Mouse (Mus musculus): ENCODE results near the gene Atp6v0d1.

Atp6v0d1 gene

GRCm38 (mm10) chr8:105537011-105537677 is 28.7 kb downstream of the Atp6v0d1 start:
- DNase-seq (ENCODE audit: low spot score in 2 of 2): no peak

GRCm38 (mm10) chr8:105536546-105536945 is 29.3 kb downstream of the Atp6v0d1 start:
- DNase-seq (ENCODE audit: low spot score in 2 of 2): peak in 1 of 2 experiments; percentile 43

DNA sequence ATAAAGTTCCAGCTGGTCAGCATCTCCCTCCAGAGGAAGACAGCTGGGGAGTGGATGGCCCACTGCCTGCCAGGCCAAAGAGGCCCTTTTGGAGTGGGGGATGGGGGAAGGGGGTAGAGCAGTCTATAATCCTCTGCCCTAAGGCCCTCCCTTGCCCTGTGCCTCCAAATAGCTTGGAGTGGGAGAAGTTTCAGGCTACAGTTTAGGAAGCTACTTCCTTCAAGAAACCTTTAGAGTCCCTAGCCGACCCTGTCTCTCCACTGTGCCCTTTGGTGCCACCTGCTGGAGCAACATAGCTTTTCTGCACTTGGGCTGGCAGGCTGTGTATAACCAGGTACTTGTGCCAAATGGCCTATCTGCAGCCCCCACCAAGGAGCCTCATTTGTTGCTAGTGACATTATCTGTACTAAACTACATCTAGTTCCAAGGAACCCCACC is 31.9 kb downstream of the Atp6v0d1 start:
- peak in 1 of 2 experiments; percentile 59 for DNase-seq (ENCODE audit: low spot score in 2 of 2)

- DNase-seq (ENCODE audit: low spot score in 2 of 2): no peak
Measured at GRCm38 (mm10) chr8:105533439-105533838, 32.4 kb downstream of the Atp6v0d1 start.

DNA sequence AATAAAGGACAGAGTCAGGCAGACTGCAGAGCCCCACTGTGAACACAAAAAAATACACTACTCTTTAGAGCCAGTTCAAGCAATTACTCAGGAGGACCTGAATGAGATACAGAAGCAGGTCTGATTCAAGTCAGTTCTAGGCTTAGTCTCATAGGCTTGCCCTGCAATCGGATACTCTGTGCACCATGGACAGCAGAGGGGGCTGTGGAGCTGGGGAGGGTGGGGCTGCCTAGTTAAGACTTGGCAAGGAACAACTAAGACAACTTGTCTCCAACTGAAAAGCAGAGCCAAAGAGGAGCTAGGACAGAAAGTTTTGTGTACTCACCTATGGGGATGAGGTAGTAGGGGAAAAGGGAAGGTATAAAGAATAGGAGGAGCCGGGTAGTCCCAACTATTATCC is 34.1 kb downstream of the Atp6v0d1 start:
- no peak for DNase-seq (ENCODE audit: low spot score in 2 of 2)

GRCm38 (mm10) chr8:105529271-105529670 is 36.6 kb downstream of the Atp6v0d1 start:
- no peak for DNase-seq (ENCODE audit: low spot score in 2 of 2)

- DNase-seq (ENCODE audit: low spot score in 2 of 2): no peak
Measured at GRCm38 (mm10) chr8:105528206-105528605, 37.6 kb downstream of the Atp6v0d1 start.

- no peak for DNase-seq (ENCODE audit: low spot score in 2 of 2)
Measured at GRCm38 (mm10) chr8:105527110-105527509, 38.7 kb downstream of the Atp6v0d1 start.

GRCm38 (mm10) chr8:105522890-105523289 is 43.0 kb downstream of the Atp6v0d1 start:
- no peak for DNase-seq (ENCODE audit: low spot score in 2 of 2)

DNA sequence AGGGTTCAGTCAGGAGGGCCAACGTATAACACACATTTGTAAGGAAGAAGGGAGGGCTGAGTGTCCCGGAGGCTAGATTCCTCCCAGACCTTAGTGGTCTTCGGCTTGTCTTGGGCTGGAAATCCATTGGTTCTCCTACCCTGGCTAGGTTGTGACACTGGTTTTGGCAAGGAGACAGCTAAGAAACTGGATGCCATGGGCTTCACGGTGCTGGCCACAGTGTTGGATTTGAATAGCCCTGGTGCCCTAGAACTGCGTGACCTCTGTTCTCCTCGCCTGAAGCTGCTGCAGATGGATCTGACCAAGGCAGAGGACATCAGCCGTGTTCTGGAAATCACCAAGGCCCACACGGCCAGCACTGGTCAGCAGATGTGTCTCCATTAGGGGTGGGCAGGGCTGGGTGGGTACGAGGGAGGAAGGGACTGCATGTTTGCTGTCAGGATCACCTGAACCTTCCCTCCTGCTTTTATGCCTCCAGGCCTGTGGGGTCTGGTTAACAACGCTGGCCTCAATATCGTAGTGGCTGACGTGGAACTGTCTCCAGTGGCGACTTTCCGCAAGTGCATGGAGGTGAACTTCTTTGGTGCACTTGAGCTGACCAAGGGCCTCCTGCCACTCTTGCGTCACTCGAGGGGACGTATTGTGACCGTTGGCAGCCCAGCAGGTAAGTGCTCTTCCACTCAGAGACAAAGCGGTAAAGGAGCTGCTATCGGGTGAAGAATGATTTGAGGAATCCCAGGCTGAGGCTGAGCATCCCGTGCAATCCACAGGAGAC is 43.7 kb downstream of the Atp6v0d1 start:
- DNase-seq (ENCODE audit: low spot score in 2 of 2): no peak

DNA sequence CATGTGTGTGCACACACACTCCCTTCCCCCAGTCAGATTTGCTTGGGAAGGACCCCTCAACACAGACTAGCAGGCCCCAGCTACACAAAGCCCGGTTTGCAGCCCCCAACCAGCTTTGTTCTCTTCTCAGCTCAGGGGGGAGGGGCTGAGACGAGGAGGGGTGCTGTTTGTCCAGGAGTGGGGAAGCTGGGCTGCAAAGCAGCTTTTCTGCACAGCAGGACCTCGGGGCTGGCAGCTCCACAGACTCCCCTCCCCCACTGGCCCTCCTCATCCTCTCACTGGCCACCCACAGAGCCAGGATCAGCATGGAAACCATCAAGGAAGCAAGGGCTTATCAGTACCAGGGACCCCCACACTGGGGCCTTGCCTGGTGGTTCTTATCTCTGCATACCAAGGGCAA is 44.8 kb downstream of the Atp6v0d1 start:
- DNase-seq (ENCODE audit: low spot score in 2 of 2): no peak

DNA sequence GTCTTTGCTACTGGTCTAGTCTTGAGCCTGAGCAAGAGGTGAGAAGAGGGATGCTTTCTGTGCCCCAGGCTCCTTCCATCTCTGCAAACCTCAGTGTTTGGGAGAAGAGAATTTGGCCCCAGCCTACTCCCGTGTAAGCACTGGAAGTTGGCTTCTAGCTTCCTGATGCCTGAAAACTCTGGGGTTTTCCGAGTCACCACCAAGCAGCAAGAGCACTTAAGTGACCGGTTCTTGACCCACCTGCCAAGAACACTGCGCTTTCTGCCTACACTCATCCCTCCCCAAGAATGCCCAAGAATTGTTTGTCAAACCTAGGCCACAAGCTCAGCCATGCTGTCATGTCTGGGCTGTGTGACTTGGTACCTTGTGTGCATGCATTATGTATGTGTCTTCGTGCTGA is 45.3 kb downstream of the Atp6v0d1 start:
- no peak for DNase-seq (ENCODE audit: low spot score in 2 of 2)

- DNase-seq (ENCODE audit: low spot score in 2 of 2): no peak
Measured at GRCm38 (mm10) chr8:105519591-105519990, 46.3 kb downstream of the Atp6v0d1 start.

GRCm38 (mm10) chr8:105518436-105519313 is 47.2 kb downstream of the Atp6v0d1 start, which contains the start of gene Hsd11b2:
Gene Hsd11b2 (plus strand): TSS chr8:105518755.
- DNase-seq (ENCODE audit: low spot score in 2 of 2): no peak

DNA sequence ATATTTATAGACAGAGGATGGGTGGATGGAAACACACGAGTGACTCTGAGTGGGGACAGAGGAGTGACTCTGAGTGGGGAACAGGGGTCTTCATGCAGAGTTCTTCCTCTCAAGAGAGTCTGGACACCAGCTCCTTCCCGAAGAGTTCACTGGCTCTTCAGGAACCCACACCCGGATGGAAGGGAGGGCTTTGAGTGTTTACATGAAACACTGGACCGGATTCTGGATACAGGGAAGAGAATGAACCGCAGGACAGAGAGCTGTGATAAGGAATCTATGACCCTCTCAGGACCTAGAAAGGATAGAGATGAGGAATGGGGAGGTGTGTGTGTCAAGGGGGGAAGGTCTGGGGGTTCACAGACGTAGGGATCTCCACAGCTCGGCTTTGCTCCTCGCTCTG is 48.5 kb downstream of the Atp6v0d1 start:
- DNase-seq (ENCODE audit: low spot score in 2 of 2): no peak

GRCm38 (mm10) chr8:105516018-105516645 is 49.7 kb downstream of the Atp6v0d1 start:
- peak in 1 of 2 experiments; percentile 80 for DNase-seq (ENCODE audit: low spot score in 2 of 2)

GRCm38 (mm10) chr8:105514656-105515055 is 51.2 kb downstream of the Atp6v0d1 start:
- DNase-seq (ENCODE audit: low spot score in 2 of 2): no peak

GRCm38 (mm10) chr8:105514194-105514593 is 51.7 kb downstream of the Atp6v0d1 start:
- no peak for DNase-seq (ENCODE audit: low spot score in 2 of 2)

DNA sequence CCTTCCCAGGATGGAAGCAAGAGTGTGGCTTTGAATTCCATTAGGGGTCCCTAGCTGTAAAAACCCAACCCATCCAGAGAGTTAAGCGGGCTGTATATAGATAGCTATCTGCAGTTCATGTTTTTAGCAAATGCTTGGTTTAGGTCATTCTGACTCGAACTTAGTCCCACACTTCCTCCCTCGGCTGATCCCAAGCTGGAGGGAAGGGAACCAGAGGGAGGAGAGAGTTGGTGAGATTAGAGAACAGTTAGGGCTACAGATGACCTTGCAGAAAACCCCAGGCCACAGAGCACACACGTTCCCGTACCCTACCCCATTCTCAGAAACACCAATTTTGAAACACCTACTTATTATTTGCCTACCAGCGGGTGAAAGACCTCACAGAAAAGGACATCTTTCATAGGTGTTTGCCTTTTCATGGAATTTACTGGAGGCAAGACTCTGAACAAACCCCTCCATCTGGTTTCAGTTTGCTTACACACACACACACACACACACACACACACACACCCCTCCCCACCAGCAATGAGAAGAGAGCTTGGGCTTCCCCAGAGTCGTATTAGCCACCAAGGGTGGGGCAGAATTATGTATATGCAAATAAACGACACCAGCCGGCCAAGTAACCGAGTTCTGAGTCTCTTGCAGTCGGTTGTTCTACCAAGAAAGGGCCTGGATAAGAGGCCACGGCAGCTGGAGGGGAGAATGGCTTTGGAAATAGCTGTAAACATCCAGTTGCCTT is 55.7 kb downstream of the Atp6v0d1 start:
- DNase-seq (ENCODE audit: low spot score in 2 of 2): no peak

- DNase-seq (ENCODE audit: low spot score in 2 of 2): no peak
Measured at GRCm38 (mm10) chr8:105508758-105509157, 57.1 kb downstream of the Atp6v0d1 start.

- DNase-seq (ENCODE audit: low spot score in 2 of 2): no peak
Measured at GRCm38 (mm10) chr8:105506977-105507376, 58.9 kb downstream of the Atp6v0d1 start.

Measured in left cerebral cortex, adult 9 months (tissue).